Mouse (Mus musculus) midbrain, embryonic 16.5 days (tissue): Measurements from ENCODE around the gene Znfx1. TPM values are rescaled to one million over a fixed set of nuclear protein-coding genes. Genes with fewer than 3 reads are reported as not detected.

Source experiments
- ATAC-seq: fragments of 200-750 bp; cut with Nextera tagmentation; 2 replicates; pipeline ENCODE4 v1.8.0; 2017; ENCODE audit warnings: moderate TSS enrichment
- H3K27ac ChIP-seq: fragments of 300-500 bp; sonication (generic); 2 replicates; pipeline ENCODE4 v1.5.1; 2014; ENCODE audit warnings: mild to moderate bottlenecking, low read length, mixed read lengths
- H3K27me3 ChIP-seq: fragments of 300-500 bp; sonication (generic); 2 replicates; pipeline ENCODE4 v1.6.1; 2014; ENCODE audit warnings: low read depth, low read length, mixed read lengths; ENCODE audit not compliant: control insufficient read depth, insufficient read depth
- H3K36me3 ChIP-seq: fragments of 300-500 bp; sonication (generic); 2 replicates; pipeline ENCODE4 v1.6.1; 2014; ENCODE audit warnings: mild to moderate bottlenecking, low read length, moderate library complexity, mixed read lengths; ENCODE audit not compliant: control insufficient read depth, insufficient read depth
- H3K4me1 ChIP-seq: fragments of 300-500 bp; sonication (generic); 2 replicates; pipeline ENCODE4 v1.6.1; 2014; ENCODE audit warnings: mild to moderate bottlenecking, low read length, mixed read lengths; ENCODE audit not compliant: control insufficient read depth, insufficient read depth
- H3K4me2 ChIP-seq: fragments of 300-500 bp; sonication (generic); 2 replicates; pipeline ENCODE4 v1.6.1; 2014; ENCODE audit warnings: mild to moderate bottlenecking, low read length, mixed read lengths
- H3K4me3 ChIP-seq: fragments of 300-500 bp; sonication (generic); 2 replicates; pipeline ENCODE4 v1.5.1; 2014; ENCODE audit warnings: low read depth, mild to moderate bottlenecking, low read length, moderate library complexity, mixed read lengths
- H3K9ac ChIP-seq: fragments of 300-500 bp; sonication (generic); 2 replicates; pipeline ENCODE4 v1.6.1; 2014; ENCODE audit warnings: low read depth, low read length, mixed read lengths
- H3K9me3 ChIP-seq: fragments of 300-500 bp; sonication (generic); replicated peaks from 2 replicates; pipeline ENCODE4 v1.6.1; 2014; ENCODE audit warnings: mild to moderate bottlenecking, low read length, mixed read lengths; ENCODE audit not compliant: control insufficient read depth, poor library complexity, severe bottlenecking
- WGBS: fragments of 180-500 bp; shearing (Covaris S2); extraction: QIAGEN DNeasy Blood & Tissue Kit; methylation state at CpG from one replicate; pipeline ENCODE4 v1.1.7; 2014; 5-methylcytosine and 5-hydroxymethylcytosine counted together
- polyA plus RNA-seq: library from polyadenylated mRNA; unstranded; fragments of >200 nt; fragmentation: Nextera tagmentation; extraction: Ambion mirVana; gene quantifications from 2 replicates; pipeline ENCODE4 v1.2.1, GENCODE M21; 2015

Gene Znfx1
- polyA plus RNA-seq, 1 experiment from 2014 or later = 6.2 TPM

- Histone ChIP-seq H3K9me3 (no peaks in the 10 kb centered on the region), H3K4me1 (peaks cover 13% of the 10 kb centered on the region; the same call in 1 of the 2 replicates), H3K27me3 (no peaks in the 10 kb centered on the region), H3K27ac (no peak overlapping the region), H3K4me2 (no peak overlapping the region), H3K4me3 (no peak overlapping the region), H3K36me3 (no peaks in the 10 kb centered on the region), H3K9ac (no peak overlapping the region)
- ATAC-seq = no peak
- WGBS = 82% methylated on average over 11 of the region's 11 CpGs
These were observed 14.6 kb upstream of the Znfx1 start for GRCm38 (mm10) chr2:167077199-167077962.

GRCm38 (mm10) chr2:167076759-167077158 lies 13.9 kb upstream of the Znfx1 start:
- H3K4me3 ChIP-seq = no peak overlapping the region
- no peaks in the 10 kb centered on the region for H3K27me3 ChIP-seq
- H3K4me1 ChIP-seq = peaks cover 15% of the 10 kb centered on the region; the same call in 1 of the 2 replicates
- no peak overlapping the region for H3K9ac ChIP-seq
- no peak for ATAC-seq
- no peak overlapping the region for H3K27ac ChIP-seq
- no peak overlapping the region for H3K4me2 ChIP-seq
- no peaks in the 10 kb centered on the region for H3K9me3 ChIP-seq
- no peaks in the 10 kb centered on the region for H3K36me3 ChIP-seq
- WGBS = 66% methylated on average over 2 of the region's 2 CpGs

- H3K27ac ChIP-seq = no peak overlapping the region
- WGBS = 94% methylated on average over 4 of the region's 4 CpGs
- no peak overlapping the region for H3K4me2 ChIP-seq
- no peak overlapping the region for H3K4me3 ChIP-seq
- peaks cover 11% of the 10 kb centered on the region; the same call in 1 of the 2 replicates for H3K4me1 ChIP-seq
- no peaks in the 10 kb centered on the region for H3K36me3 ChIP-seq
- H3K9ac ChIP-seq = no peak overlapping the region
- no peak for ATAC-seq
- no peaks in the 10 kb centered on the region for H3K9me3 ChIP-seq
- no peaks in the 10 kb centered on the region for H3K27me3 ChIP-seq
These were observed 13.5 kb upstream of the Znfx1 start for GRCm38 (mm10) chr2:167076352-167076751.

GRCm38 (mm10) chr2:167074587-167074986 lies 11.8 kb upstream of the Znfx1 start:
- Histone ChIP-seq H3K9me3 (no peaks in the 10 kb centered on the region), H3K9ac (no peak overlapping the region), H3K4me3 (no peak overlapping the region), H3K4me2 (no peak overlapping the region), H3K4me1 (peaks cover 10% of the 10 kb centered on the region; the same call in 1 of the 2 replicates), H3K27me3 (no peaks in the 10 kb centered on the region), H3K27ac (no peak overlapping the region), H3K36me3 (no peaks in the 10 kb centered on the region)
- 96% methylated on average over 5 of the region's 5 CpGs for WGBS
- no peak for ATAC-seq

- Histone ChIP-seq H3K4me2 (peak overlapping the region; percentile 61), H3K36me3 (no peaks in the 10 kb centered on the region; the same call in 1 of the 2 replicates), H3K27me3 (no peaks in the 10 kb centered on the region), H3K9me3 (no peaks in the 10 kb centered on the region), H3K4me1 (peaks cover 3% of the 10 kb centered on the region; the same call in 1 of the 2 replicates), H3K4me3 (peak overlapping the region; percentile 47), H3K27ac (peak overlapping the region; percentile 81), H3K9ac (peak overlapping the region; percentile 58)
- ATAC-seq = peak; percentile 97
- WGBS = 7% methylated on average over 22 of the region's 22 CpGs
These were observed 9.1 kb upstream of the Znfx1 start for GRCm38 (mm10) chr2:167071641-167072601.

- ATAC-seq = peak; percentile 14
- WGBS = 16% methylated on average over 12 of the region's 12 CpGs
- Histone ChIP-seq H3K36me3 (peaks cover 3% of the 10 kb centered on the region; the same call in 1 of the 2 replicates), H3K4me2 (peak overlapping the region; percentile 61), H3K27ac (peak overlapping the region; percentile 81), H3K4me1 (peaks cover 3% of the 10 kb centered on the region; the same call in 1 of the 2 replicates), H3K27me3 (no peaks in the 10 kb centered on the region), H3K9me3 (no peaks in the 10 kb centered on the region), H3K9ac (peak overlapping the region; percentile 58), H3K4me3 (peak overlapping the region; percentile 47)
These were observed 8.4 kb upstream of the Znfx1 start for GRCm38 (mm10) chr2:167071266-167071640.

GRCm38 (mm10) chr2:167070341-167070740 lies 7.5 kb upstream of the Znfx1 start:
- no peak overlapping the region for H3K4me2 ChIP-seq
- H3K4me1 ChIP-seq = peaks cover 10% of the 10 kb centered on the region
- WGBS = 61% methylated on average over 6 of the region's 6 CpGs
- no peaks in the 10 kb centered on the region for H3K9me3 ChIP-seq
- no peak overlapping the region for H3K27ac ChIP-seq
- H3K36me3 ChIP-seq = peaks cover 10% of the 10 kb centered on the region
- no peak overlapping the region for H3K4me3 ChIP-seq
- ATAC-seq = no peak
- H3K9ac ChIP-seq = no peak overlapping the region
- H3K27me3 ChIP-seq = no peaks in the 10 kb centered on the region

GRCm38 (mm10) chr2:167067575-167067974 lies 4.8 kb upstream of the Znfx1 start:
- H3K27ac ChIP-seq = no peak overlapping the region

More at GRCm38 (mm10) chr2:167067575-167067974, 4.8 kb upstream of the Znfx1 start:
- Histone ChIP-seq H3K27me3 (no peaks in the 10 kb centered on the region), H3K9ac (no peak overlapping the region), H3K4me1 (peaks cover 19% of the 10 kb centered on the region), H3K4me2 (no peak overlapping the region), H3K4me3 (no peak overlapping the region), H3K9me3 (no peaks in the 10 kb centered on the region), H3K36me3 (peaks cover 16% of the 10 kb centered on the region)
- WGBS = 60% methylated on average over 6 of the region's 6 CpGs
- ATAC-seq = no peak
